In genomic region chr2:30985111-30986020, GRCm38 (mm10) we compare ENCODE assay signal across 8 mouse cellular contexts. TPM values are rescaled to one million over a fixed set of nuclear protein-coding genes. Genes with fewer than 3 reads are reported as not detected.
A peak's percentile ranks its signal among the peaks of the same experiment; 100 is the strongest.
DNase-seq lines count a peak whose midpoint lies in the region; ATAC-seq and TF ChIP-seq lines count a peak whose summit lies in the region.

No protein-coding gene starts in this region.

- WGBS in hindbrain, embryonic 15.5 days = 31% methylated on average over 17 of the region's 17 CpGs
- 28% methylated on average over 17 of the region's 17 CpGs for WGBS in hindbrain, embryonic 16.5 days

- TF ChIP-seq POLR2A in myocyte (IDR thresholded peaks at IDR 0.05; ENCODE audit: insufficient read length, low read depth) = peak; percentile 36

- no peaks in the 10 kb centered on the region for H3K27me3 ChIP-seq in hindbrain, embryonic 15.5 days
- H3K27me3 ChIP-seq in hindbrain, embryonic 16.5 days (replicated peaks; ENCODE audit: control insufficient read depth, insufficient read depth, low read length) = no peaks in the 10 kb centered on the region
- H3K27me3 ChIP-seq in myocyte (ENCODE audit: control insufficient read depth, insufficient read depth, insufficient read length) = no peaks in the 10 kb centered on the region

- no peaks in the 10 kb centered on the region for H3K36me3 ChIP-seq in hindbrain, embryonic 15.5 days
- H3K36me3 ChIP-seq in hindbrain, embryonic 16.5 days (ENCODE audit: control insufficient read depth, insufficient read depth, low read length) = no peaks in the 10 kb centered on the region
- no peaks in the 10 kb centered on the region for H3K36me3 ChIP-seq in myocyte (ENCODE audit: control insufficient read depth, insufficient read depth)

- no peak overlapping the region for H3ac ChIP-seq in myocyte (ENCODE audit: control insufficient read depth, insufficient read length)

- ATAC-seq in hindbrain, embryonic 15.5 days (ENCODE audit: low FRiP score, low read depth) = no peak
- ATAC-seq in hindbrain, embryonic 16.5 days = no peak

- DNase-seq in MN1 (ENCODE audit: low spot score) = peak; percentile 89
- peak; percentile 35 for DNase-seq in fibroblast of lung, adult 2 months (ENCODE audit: low read depth)
- peak; percentile 69 for DNase-seq in kidney, postnatal 14 days
- peak; percentile 70 for DNase-seq in urinary bladder, postnatal 25 days (ENCODE audit: low spot score)
- DNase-seq in embryo, embryonic 10 days (ENCODE audit: low spot score) = no peak

- H3K9me3 ChIP-seq in hindbrain, embryonic 15.5 days = no peaks in the 10 kb centered on the region
- no peaks in the 10 kb centered on the region for H3K9me3 ChIP-seq in hindbrain, embryonic 16.5 days (ENCODE audit: control insufficient read depth, low read length)

- peaks cover 25% of the 10 kb centered on the region for H3K79me2 ChIP-seq in myocyte (ENCODE audit: control insufficient read depth, insufficient read depth)

- no peak overlapping the region for H3K4me3 ChIP-seq in hindbrain, embryonic 15.5 days
- H3K4me3 ChIP-seq in hindbrain, embryonic 16.5 days (ENCODE audit: low read length) = no peak overlapping the region
- no peak overlapping the region for H3K4me3 ChIP-seq in myocyte

- H3K27ac ChIP-seq in hindbrain, embryonic 15.5 days (replicated peaks) = no peak overlapping the region
- H3K27ac ChIP-seq in hindbrain, embryonic 16.5 days (ENCODE audit: low read depth, low read length) = no peak overlapping the region

- peaks cover 31% of the 10 kb centered on the region for H3K4me1 ChIP-seq in hindbrain, embryonic 15.5 days (replicated peaks)
- peaks cover 19% of the 10 kb centered on the region for H3K4me1 ChIP-seq in hindbrain, embryonic 16.5 days (ENCODE audit: control insufficient read depth, insufficient read depth, low read depth, low read length)

- H3K9ac ChIP-seq in hindbrain, embryonic 15.5 days = no peak overlapping the region
- H3K9ac ChIP-seq in hindbrain, embryonic 16.5 days (ENCODE audit: low read depth, low read length) = no peak overlapping the region

- 0 out of 2 replicates have a peak overlapping the region, but pooled peaks have one; percentile 0 for H3K4me2 ChIP-seq in hindbrain, embryonic 15.5 days
- no peak overlapping the region for H3K4me2 ChIP-seq in hindbrain, embryonic 16.5 days (ENCODE audit: low read length)
- H3K4me2 ChIP-seq in myocyte (ENCODE audit: low read depth) = peak overlapping the region; percentile 78

TF ChIP-seq in myocyte, 11 proteins besides CTCF, POLR2A, EP300 and RAD21:
- TF ChIP-seq SRF (IDR thresholded peaks at IDR 0.05; ENCODE audit: control insufficient read depth, insufficient read length, low read depth) (no peak), E2F4 (IDR thresholded peaks at IDR 0.05; ENCODE audit: insufficient read depth) (no peak), CEBPB (IDR thresholded peaks at IDR 0.05; ENCODE audit: insufficient read depth, poor library complexity, severe bottlenecking) (peak; percentile 38; the same call in 1 of the 2 replicates), POLR2AphosphoS2 (IDR thresholded peaks at IDR 0.05; ENCODE audit: insufficient read length, low read depth) (peak; percentile 41), MYOD1 (IDR thresholded peaks at IDR 0.05; ENCODE audit: control insufficient read depth in 1 of 3, insufficient read length in 2 of 3, low read depth in 2 of 3) (peak in 2 of 3 experiments; percentile 32 to 68), MAX (IDR thresholded peaks at IDR 0.05; ENCODE audit: low read depth) (no peak)

RNA-seq across cellular contexts. Expression of gene Usp20, which starts 3.3 kb away (rescaled TPM):
- 43.2 and 50.5 TPM in 2 replicates for polyA plus RNA-seq in hindbrain, embryonic 15.5 days (2015; fragmentation: Nextera tagmentation; extraction: Ambion mirVana)
- 42.9 and 53.2 TPM in 2 replicates for polyA plus RNA-seq in hindbrain, embryonic 16.5 days (2015; fragmentation: Nextera tagmentation; extraction: Ambion mirVana)
- 38.5 TPM for polyA plus RNA-seq in myocyte (2012; fragmentation: generic; extraction: Trizol)

RNA-seq across cellular contexts. Expression of gene BC005624, which starts 3.4 kb away (rescaled TPM):
- polyA plus RNA-seq in hindbrain, embryonic 15.5 days (2015; fragmentation: Nextera tagmentation; extraction: Ambion mirVana) = 89.9 and 93.8 TPM in 2 replicates
- polyA plus RNA-seq in hindbrain, embryonic 16.5 days (2015; fragmentation: Nextera tagmentation; extraction: Ambion mirVana) = 92.1 and 93.0 TPM in 2 replicates
- polyA plus RNA-seq in myocyte (2012; fragmentation: generic; extraction: Trizol) = 27.9 TPM

RNA-seq across cellular contexts. Expression of gene Tor1a, which starts 17.6 kb away (rescaled TPM):
- polyA plus RNA-seq in hindbrain, embryonic 15.5 days (2015; fragmentation: Nextera tagmentation; extraction: Ambion mirVana) = 90.0 and 91.0 TPM in 2 replicates
- 94.2 and 94.8 TPM in 2 replicates for polyA plus RNA-seq in hindbrain, embryonic 16.5 days (2015; fragmentation: Nextera tagmentation; extraction: Ambion mirVana)
- polyA plus RNA-seq in myocyte (2012; fragmentation: generic; extraction: Trizol) = 42.7 TPM

RNA-seq across cellular contexts. Expression of gene Tor1b, which starts 32.6 kb away (rescaled TPM):
- 18.8 and 19.6 TPM in 2 replicates for polyA plus RNA-seq in hindbrain, embryonic 15.5 days (2015; fragmentation: Nextera tagmentation; extraction: Ambion mirVana)
- polyA plus RNA-seq in hindbrain, embryonic 16.5 days (2015; fragmentation: Nextera tagmentation; extraction: Ambion mirVana) = 18.0 and 20.4 TPM in 2 replicates
- polyA plus RNA-seq in myocyte (2012; fragmentation: generic; extraction: Trizol) = 27.1 TPM

RNA-seq across cellular contexts. Expression of gene Ptges, which starts 55.7 kb away (rescaled TPM):
- 5.4 and 5.6 TPM in 2 replicates for polyA plus RNA-seq in hindbrain, embryonic 15.5 days (2015; fragmentation: Nextera tagmentation; extraction: Ambion mirVana)
- polyA plus RNA-seq in hindbrain, embryonic 16.5 days (2015; fragmentation: Nextera tagmentation; extraction: Ambion mirVana) = 6.3 and 6.9 TPM in 2 replicates
- polyA plus RNA-seq in myocyte (2012; fragmentation: generic; extraction: Trizol) = 0.56 TPM
